Mouse (Mus musculus): ENCODE results near the gene Cdk17.
A peak's percentile ranks its signal among the peaks of the same experiment; 100 is the strongest.

Cdk17 gene

DNA sequence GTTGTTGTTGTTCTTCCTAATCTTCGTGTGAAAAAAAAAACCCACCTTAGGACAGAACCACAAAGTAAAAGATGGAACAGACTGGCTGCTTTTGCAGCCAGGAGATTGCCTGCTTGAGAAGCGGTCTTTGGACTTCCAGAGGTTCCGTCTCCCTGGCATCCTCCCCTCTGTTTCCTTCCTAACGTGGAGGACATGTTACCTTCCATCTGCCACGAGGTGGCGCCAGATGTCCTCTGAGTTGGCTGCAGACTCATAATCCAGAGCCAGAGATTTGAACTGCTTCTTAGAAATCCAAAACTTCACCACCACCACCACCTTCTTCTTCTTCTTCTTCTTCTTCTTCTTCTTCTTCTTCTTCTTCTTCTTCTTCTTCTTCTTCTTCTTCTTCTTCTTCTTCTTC is 131.2 kb downstream of the Cdk17 start:
- peak; percentile 92 to 94 for DNase-seq

DNA sequence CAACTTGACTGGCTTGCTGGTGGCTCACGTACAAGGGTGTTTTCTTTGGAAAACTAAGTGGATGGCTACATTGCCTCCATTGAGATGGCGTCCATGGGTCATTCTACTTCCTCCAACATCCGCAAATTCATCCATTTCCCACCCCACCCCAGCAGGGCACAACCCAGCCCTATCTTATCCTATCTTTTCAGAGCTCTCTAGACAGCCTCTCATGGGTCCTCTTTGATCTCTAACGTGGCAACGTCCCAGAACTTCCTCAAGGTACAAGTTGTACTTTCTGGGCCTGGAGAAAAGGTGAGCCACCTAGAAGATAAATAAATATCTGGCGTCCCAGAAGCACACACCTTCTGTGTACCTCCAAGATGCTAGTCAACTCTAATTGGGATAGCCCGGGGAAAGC is 132.9 kb downstream of the Cdk17 start:
- no peak for DNase-seq

DNA sequence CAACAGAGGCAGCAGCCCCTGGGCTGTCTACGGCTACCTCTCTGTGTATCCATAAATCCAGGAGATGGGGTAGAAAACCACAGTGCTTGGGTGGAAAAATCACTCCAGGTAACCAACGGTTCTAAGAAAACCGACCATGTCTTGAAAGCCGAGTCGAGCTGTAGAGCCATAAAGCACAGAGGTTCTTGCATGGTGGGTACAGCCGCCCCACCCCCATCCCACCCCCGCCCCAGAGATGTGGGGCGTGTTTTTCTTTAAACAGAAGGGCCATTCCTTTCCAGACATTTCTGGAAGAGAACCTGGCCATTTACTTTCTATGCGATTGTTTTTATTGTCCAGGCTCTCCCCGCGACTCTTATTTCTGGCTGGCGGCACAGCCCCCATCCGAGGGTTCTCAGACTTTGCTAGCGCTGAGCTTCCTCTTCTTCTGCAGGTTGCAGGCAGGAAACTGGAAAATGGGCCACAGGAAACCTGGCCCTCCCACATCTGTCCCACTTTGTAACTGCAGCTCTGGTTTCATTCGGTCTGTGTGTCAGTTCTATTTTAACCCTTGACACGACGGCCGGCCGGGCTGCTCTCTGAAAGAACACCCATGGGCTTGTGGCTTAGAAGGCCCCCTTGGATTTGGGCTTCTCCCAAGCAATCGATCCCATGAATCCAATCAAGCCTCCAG is 134.0 kb downstream of the Cdk17 start:
- DNase-seq, result no peak

DNA sequence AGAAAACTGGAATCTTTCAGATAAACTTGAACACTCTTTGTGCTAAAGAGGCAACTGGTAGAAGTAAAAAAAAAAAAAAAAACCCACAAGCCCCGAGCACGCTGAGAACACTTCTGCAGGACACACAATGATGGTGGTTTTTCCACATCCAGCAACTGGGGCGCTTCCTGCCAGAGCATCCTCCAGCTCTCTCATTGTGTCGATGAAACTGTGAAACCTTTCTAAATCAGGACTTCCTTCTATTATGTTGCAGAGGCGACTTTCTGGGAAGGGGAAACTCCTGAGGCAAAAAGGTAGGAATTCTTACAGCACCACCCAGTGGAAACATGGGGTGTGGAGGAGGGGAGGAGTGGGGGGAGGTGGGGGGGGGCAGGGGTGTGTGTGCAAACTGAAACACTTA is 137.1 kb downstream of the Cdk17 start:
- no peak for DNase-seq

DNA sequence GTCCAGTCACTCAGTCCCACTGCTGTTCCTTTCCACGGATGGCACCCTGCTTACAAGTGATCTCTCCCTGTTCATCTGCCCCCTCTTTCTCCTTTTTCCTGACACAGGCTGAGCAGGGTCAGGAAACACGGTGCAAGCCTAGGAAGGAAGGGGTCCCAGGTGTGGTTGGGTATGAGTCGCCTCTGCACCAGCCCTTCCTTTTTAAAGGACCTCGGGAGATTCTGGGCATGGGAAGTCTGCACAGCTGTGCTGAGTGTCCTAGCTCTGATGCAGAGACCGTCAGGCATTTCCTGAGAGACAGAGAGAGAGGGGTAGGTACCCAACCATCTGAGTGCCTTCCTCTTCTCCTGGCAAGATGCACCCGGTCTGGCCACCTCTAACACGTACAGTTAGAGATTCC is 137.5 kb downstream of the Cdk17 start:
- no peak for DNase-seq

DNA sequence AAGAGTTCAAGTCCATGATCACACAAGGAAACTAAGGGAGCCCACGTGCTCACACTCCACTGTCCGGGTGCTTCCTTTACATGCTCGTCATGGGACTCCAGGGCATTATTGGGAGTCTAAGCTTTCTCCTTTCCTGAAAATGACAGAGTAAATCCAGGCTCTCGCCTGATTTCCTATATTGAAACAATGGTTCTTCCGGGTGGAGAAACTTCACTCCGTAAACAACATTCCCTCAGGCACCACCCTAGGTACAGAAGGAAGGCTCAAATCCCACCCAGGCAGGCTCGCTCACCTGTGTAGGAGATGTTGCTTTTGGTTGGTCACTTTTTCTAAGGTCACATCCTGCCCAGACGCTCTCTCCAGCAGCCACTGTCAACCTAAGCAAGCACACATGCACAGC is 141.2 kb downstream of the Cdk17 start:
- no peak for DNase-seq

DNA sequence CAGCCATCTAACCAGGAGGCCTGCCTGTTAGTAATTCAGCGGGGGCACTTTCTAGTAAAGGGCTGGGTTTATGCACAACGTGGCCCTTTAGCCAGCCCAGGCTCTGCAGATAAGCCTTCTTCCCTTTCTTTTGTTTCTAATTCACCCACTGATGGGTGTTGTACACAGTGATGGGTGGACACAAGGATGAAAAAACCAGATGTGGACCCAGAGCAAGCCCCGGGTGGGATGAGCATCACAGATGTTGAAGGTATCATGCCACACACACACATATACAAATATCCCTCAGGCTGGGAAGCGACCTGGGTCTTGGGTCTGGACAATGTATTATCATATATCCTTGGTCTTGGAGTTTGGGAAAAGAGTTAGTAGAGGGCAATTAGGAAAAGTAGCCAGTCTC is 142.6 kb downstream of the Cdk17 start:
- DNase-seq, result no peak

DNA sequence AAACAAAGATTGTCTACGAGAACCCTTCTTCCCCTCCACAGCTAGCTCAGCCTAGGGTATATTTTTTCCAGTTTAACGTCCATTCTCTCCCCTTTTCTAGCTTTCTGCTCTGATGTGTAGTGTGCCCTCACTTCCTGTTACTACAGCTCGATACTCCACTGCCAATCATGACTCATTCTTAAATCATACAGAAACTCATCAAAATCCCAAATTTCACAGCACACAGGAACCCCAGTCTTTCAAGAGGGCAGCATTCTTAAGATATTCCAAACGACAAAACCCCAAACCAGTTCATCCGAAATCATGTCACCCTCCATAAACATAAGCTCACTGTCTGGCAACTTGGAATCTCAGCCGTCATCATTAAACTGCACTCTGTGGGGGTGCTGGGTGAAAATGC is 145.3 kb downstream of the Cdk17 start:
- no peak for DNase-seq

DNA sequence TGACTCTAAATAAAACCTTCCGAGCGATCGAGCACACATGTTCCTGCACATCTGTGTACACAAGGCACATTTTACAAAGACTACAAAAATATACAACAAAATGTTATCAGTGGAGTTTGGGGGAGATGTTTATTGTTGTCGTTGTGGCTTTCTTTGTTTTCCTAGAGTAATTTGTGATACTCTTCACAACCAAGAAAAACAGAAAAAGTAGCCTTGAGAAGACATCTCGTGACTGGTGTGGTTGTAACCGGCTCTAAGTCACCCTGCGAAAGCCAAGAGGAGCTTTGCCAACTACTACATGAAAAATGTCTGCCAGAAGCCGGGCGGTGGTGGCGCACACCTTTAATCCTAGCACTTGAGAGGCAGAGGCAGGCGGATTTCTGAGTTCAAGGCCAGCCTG is 145.7 kb downstream of the Cdk17 start:
- no peak for DNase-seq

DNA sequence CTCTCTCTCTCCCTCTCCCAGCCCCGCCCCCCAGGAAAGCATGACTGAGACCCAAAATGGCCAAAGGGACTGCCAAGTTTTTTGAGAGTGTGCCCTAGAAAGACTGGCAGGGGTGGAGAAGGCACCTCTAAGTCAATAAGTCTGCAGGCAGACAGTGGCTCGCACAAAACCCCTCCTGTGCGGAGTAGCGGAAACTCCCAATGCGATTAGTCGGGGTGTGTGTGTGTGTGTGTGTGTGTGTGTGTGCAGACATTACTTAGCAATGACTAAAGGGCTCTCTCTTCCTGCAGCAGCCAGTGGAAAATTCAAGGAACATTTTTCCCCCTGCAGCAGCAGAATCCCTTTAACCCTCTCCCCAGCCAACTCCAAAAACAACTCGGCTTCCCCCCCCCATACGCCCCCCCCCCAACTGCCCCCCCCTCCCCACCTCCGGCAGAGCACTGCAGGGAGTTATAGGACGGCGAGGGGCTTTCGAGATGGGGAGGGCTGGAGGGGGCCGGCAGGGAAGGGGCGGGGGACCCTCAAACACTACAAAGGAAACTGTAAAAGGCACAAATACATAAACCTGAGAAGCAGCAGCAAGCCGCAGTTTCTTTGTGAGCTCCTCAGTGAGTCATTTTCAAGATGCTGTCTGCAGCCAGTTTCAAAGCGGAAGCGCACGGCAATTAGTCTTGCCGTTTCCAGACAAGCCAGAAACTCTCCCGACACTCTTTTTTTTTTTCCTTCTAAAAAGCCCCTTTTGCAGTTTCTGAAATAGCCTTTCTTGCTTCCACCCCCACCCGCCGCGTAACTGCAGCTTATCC is 148.7 kb downstream of the Cdk17 start:
- DNase-seq, result peak; percentile 26 to 46

DNA sequence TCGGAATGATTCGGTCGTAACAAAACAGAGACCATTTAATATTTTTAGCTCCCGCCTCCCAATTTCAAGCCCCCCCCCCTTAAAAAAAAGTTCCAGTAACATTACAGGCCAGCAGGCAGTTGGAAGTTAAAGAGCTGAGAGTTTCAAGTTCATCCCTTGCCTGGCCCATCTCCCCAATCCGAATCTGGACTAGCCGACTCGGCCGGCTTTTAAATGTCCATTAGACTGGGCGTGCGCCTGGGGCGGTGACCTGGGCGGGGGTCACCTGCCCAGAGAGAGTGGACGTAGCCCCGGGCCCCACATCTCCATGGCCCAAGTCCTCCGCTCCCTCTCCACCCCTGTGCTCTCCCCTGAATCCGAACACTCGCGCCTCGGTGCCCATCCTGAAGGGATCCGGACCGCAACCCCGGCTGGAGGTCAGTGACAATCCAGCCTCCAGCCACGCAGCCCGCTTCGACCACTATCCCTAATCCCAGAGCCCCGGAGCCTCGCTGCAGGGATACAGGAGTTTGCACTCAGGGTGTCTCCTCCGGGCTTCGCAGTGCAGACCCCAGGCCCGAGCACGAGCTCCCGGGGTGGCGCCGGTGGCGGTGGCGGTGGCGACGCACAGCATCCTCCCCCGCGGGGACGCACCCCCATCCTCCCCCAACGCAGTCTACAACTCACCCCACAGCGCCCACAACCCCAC is 149.4 kb downstream of the Cdk17 start:
- DNase-seq, result peak; percentile 36 to 37

DNA sequence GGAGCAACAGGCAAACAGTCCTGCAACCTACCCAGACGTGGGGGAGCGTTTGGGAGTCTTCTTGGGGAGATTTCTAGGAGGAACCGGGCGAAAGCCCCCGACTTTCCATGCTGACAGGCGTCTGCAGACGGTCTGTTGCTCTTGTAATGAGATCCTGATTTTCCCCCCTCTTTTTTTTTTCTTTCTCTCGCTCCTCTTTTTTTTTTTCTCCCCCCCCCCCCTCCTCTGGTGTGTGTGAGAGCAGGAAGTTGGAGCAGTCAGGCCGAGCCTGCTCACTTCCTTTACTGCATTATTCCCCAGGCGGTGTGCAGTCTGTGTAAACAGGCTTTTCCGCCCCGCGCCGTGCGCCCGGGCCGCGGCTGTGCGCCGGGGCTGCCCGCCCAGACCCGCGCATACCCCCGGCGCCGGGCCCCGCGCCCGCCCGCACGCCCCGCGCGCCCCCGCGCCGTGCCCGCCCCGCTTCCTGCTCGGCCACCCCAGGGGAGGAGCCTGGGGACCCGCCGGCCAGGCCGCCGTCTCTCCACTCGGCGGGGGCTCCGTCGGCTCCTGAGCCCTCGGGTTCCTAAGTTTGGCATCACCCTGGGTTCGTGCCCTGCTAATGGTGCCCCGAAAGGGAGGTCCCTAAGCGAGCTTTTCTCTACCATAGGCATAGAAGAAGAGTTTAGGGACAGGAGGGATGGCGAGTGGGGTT is 150.2 kb downstream of the Cdk17 start, which contains the start of gene Elk3:
TSS of gene Elk3 (minus strand) at position 415 of the 691 bp plus-strand sequence.
- DNase-seq, result peak in 1 of 2 experiments; percentile 26

DNA sequence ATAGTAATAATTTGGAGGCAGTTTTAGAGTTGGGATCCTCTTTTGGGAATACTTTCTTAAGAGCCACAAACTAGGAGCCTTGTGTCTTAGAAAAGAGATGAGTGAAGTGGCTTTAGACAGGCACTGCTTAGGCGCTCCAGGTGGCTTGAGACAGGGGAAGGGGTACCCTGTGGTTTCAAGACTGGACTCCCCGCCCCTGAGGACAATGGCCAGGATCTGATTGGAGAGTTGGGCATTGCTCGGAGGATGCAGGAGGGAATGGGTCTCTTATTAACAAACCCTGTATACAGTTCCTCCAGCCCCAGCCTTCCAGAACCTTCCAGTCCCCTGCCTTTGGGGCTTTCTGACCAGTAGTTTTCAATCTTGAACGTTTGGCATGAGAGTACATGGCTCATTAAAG is 150.9 kb downstream of the Cdk17 start:
- no peak for DNase-seq
